Mouse (Mus musculus): Measurements from ENCODE around the gene Tfdp1.
"Not testable (repeated sequence)": the region's sequence is repeated elsewhere in the genome, so short reads cannot be mapped to it uniquely, and the experiment has no call there.

The Tfdp1 gene

GRCm38 (mm10) chr8:13338255-13338860 lies at the start of gene Tfdp1:
TSS of gene Tfdp1 (plus strand) at chr8:13338751.
- peak; percentile 86 to 91 for DNase-seq

GRCm38 (mm10) chr8:13292364-13292763 lies 46.2 kb upstream of the Tfdp1 start:
- DNase-seq: peak; percentile 84 to 86

GRCm38 (mm10) chr8:13293677-13294470 lies 44.7 kb upstream of the Tfdp1 start:
- DNase-seq: no peak

DNA sequence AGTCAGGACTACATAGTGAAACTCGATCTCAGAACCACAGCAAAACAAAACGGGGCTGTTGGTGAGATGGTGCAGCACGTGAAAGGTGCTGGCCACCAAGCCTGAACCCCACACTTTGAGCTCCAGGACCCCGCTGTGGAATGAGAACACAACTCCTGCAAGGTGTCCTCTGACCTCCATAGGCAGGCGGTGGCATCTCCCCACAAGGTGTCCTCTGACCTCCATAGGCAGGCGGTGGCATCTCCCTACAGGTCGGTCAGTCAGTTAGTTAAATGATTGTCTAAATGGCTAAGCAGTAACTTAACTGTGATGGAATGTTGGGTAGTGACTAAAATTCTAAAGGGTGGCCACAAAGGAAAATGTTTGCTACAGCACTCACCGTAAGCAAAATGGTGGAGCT lies 39.0 kb upstream of the Tfdp1 start:
- no peak for DNase-seq

DNA sequence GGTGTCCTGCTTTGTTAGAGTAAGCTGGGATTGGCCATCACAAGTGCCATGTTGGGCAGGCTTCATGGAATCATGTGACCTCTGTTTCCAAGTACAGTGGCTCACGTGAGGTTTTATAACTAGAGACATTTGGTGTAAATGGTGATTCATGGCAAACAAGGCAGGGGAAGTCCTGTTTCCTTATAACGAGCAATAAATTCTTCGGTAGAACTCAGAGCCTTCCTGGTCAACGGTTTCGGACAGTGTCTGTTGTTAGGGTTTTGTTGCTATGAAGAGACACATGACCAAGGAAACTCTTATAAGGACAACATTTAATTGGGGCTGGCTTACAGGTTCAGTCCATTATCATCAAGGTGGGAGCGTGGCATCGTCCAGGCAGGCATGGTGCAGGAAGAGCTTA lies 37.5 kb upstream of the Tfdp1 start:
- DNase-seq: no peak

GRCm38 (mm10) chr8:13305459-13305858 lies 33.1 kb upstream of the Tfdp1 start:
- DNase-seq: no peak

GRCm38 (mm10) chr8:13305884-13306283 lies 32.7 kb upstream of the Tfdp1 start:
- DNase-seq: no peak

- DNase-seq: no peak
Observed at GRCm38 (mm10) chr8:13306309-13306909, 32.1 kb upstream of the Tfdp1 start.

GRCm38 (mm10) chr8:13306916-13307315 lies 31.6 kb upstream of the Tfdp1 start:
- no peak for DNase-seq

- no peak for DNase-seq
Observed at GRCm38 (mm10) chr8:13314922-13315321, 23.6 kb upstream of the Tfdp1 start.

DNA sequence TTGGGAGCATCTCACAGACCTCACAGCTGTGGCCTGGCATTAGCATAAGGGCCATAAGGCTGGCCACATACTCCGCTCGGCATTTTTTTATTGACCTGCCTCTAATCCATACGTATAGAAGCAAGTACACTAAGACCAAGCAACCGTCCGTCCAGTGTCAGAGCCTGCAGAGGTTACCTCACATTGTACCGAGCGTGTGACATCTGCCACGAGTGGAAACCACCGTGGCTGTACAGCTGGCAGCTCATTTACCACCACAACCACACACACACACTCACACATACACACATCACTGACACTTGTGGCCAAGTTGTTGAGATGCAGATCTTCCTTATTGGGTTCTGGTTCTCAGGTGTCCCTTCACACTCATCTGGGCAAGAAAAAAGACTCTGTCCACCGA lies 21.9 kb upstream of the Tfdp1 start:
- no peak for DNase-seq

DNA sequence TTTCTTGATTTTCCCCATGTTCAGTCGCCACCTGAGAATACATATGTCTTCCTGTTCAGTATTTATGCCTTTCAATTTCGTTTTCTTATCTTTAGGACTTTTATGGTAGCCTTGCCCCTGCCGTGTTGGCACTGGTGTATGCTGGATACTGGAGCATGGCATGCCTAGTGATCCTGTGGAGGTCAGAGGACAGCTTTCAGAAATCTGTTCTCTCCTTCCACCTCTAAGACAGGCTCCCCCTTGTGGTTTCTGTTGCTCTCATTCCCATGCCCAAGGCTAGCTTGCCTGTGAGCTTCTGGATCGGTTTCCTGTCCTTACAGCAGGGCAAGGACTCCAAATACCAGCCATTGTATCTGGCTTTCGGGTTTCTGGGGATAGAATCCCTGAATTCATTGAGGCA lies 12.0 kb upstream of the Tfdp1 start:
- DNase-seq: peak in 1 of 2 experiments; percentile 21

GRCm38 (mm10) chr8:13334671-13335070 lies 3.9 kb upstream of the Tfdp1 start:
- DNase-seq: no peak

DNA sequence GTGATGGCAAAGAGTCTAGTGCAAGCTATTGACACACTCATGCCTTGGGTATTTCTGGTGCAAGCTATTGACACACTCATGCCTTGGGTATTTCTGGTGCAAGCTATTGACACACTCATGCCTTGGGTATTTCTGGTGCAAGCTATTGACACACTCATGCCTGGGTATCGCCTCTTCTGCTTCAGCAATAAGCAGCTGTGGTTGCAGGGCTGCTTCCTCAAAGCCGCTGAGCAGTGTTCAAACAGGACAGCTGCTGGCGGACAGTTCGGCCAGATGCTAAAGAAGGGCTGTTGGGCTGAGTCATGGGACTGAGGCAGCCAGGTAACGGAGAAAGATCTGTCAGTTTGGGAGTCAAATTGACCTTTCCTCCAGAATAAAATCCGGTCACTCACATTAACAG lies 1.3 kb upstream of the Tfdp1 start:
- not testable (repeated sequence) for DNase-seq

GRCm38 (mm10) chr8:13337678-13338077 lies 873 bp upstream of the Tfdp1 start:
- no peak for DNase-seq

GRCm38 (mm10) chr8:13338901-13339645 lies 522 bp downstream of the Tfdp1 start:
- DNase-seq: peak in 1 of 2 experiments; percentile 47

- DNase-seq: no peak
Observed at GRCm38 (mm10) chr8:13339646-13339990, 1.1 kb downstream of the Tfdp1 start.

DNA sequence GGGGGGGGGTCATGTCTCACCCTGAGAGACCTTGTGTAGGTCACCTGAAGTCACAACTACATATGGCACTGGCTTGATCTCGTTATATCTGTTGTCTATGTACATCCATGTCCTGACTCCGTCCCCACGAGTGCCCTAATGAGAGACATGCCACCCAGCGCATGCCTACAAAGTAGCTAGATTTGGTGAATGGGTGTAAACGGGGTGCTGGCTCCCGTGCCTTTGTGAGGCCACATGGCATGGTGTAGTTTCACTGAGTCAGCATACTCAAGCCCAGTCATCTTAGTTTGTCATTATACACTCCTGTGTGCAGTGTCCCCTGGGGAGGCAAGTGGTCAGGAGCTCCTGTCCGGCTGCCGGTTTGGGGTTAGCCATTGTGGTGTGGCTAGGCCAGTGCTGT lies 2.1 kb downstream of the Tfdp1 start:
- DNase-seq: no peak

DNA sequence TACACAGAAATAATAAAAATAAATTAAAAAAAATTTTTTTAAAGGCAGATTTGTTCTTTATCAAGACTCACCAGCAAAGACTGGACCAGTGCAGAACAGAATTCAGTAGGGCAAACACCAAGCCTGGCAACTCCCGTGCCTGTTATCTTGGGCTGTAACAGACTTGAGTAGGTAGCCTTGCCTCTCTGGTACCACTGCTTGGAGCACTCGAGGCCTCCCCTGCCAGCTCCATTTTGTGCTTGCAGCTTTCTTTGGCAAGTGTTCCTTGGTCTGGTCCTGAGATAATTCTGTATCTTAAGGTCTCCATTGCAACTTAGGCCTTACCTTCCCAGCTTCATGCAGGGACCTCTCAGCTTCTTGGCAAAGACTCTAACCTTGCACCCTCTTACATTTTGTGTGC lies 3.8 kb downstream of the Tfdp1 start:
- DNase-seq: no peak

DNA sequence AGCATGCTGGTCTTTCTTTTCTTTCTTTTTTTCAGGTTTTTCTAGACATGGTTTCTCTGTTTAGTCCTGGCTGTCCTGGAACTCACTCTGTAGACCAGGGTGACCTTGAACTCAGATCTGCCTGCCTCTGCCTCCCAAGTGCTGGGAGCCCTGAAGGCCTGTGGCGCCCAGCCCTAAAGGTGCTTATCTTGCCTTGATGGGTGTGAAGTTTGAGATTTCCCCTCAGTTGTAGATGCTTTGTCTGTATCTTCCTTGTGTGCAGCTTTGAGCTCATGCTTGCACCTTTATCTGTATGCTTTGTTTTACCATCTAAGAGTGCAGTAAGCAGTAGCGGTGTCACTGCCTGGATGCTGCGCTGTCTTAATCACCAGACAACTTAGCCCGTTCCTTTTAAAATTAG lies 4.6 kb downstream of the Tfdp1 start:
- DNase-seq: no peak

DNA sequence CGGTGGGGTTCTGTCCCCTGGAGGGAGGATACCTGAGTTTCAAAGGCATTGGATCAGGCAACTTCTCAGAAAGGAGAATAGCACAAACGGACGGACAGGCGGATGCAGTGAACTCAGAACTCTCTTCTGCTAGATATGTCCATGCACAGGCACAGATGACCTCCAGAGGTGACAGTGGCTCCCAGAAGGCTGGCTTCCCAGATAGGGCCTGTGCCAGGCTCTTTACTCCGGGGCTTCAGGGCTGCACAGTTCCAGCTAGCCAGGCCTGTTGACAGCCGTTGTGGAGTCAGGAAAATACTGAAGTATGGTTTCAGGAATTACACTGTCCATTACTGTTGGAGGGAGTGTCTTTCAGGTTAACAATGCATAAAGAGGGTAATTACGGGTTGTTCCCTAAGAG lies 11.5 kb downstream of the Tfdp1 start:
- DNase-seq: no peak

DNA sequence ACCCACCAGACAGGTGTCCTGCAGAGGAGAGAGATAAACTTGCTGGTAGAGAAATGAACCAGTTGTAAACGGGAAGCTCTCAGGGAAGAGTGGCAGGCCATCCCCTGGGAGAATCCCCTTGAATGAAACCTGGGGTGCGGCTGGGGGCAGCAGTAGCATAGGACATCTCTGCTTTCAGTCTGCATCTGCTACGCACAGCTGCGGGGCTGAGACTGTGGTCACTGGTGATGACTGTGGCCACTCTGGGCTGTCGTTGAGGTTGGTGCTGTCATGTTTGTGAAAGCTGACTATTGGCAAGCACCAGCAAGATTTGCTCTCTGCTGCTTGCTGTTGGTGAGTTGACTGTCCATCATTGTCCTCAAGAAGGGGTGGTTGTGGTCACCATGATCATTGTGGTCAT lies 13.0 kb downstream of the Tfdp1 start:
- no peak for DNase-seq

DNA sequence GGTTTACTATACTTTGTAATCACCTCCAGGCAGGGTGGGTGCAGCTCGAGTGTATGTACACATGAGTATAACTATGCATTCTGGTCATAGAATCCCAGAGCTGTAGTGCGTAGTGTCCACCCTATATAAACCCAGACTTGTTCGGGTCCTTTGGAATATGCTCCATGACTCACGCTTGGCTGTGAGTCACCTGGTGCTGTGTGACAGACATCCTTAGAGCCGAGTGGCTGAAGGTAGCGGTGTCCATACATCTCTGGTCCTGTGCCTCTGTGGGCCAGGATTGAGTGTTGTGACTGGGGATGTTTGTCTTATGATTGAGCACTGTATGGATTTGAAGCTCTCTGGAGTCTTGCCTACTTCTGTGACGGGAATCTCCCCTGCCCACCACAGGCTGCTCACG lies 14.1 kb downstream of the Tfdp1 start:
- no peak for DNase-seq

Measured in cerebellum, postnatal 25 days (tissue).